Mouse (Mus musculus) heart, embryonic 16.5 days (tissue): ENCODE data around the gene Setd5. TPM values are rescaled to one million over a fixed set of nuclear protein-coding genes. Genes with fewer than 3 reads are reported as not detected.

Source experiments
- ATAC-seq: fragments of 200-750 bp; cut with Nextera tagmentation; replicated peaks from 2 replicates; pipeline ENCODE4 v1.8.0; 2017; ENCODE audit warnings: moderate number of reproducible peaks; ENCODE audit not compliant: insufficient read depth, low FRiP score; ENCODE audit errors: extremely low read depth
- H3K27ac ChIP-seq: fragments of 300-500 bp; sonication (generic); 2 replicates; pipeline ENCODE4 v1.5.1; 2014; ENCODE audit warnings: mild to moderate bottlenecking, low read length, control low read depth, moderate library complexity
- H3K27me3 ChIP-seq: fragments of 300-500 bp; sonication (generic); 2 replicates; pipeline ENCODE4 v1.6.1; 2014; ENCODE audit warnings: low read length, mixed read lengths; ENCODE audit not compliant: control insufficient read depth, insufficient read depth
- H3K36me3 ChIP-seq: fragments of 300-500 bp; sonication (generic); 2 replicates; pipeline ENCODE4 v1.6.1; 2014; ENCODE audit not compliant: control insufficient read depth, insufficient read depth
- H3K4me1 ChIP-seq: fragments of 300-500 bp; sonication (generic); 2 replicates; pipeline ENCODE4 v1.6.1; 2014; ENCODE audit warnings: low read length, mixed read lengths; ENCODE audit not compliant: control insufficient read depth, insufficient read depth
- H3K4me2 ChIP-seq: fragments of 300-500 bp; sonication (generic); 2 replicates; pipeline ENCODE4 v1.6.1; 2014; ENCODE audit warnings: low read depth, mild to moderate bottlenecking, control low read depth, low read length
- H3K4me3 ChIP-seq: fragments of 300-500 bp; sonication (generic); 2 replicates; pipeline ENCODE4 v1.5.1; 2014; ENCODE audit warnings: mild to moderate bottlenecking, control low read depth, low read length
- H3K9ac ChIP-seq: fragments of 300-500 bp; sonication (generic); 2 replicates; pipeline ENCODE4 v1.6.1; 2014; ENCODE audit warnings: low read length, control low read depth
- H3K9me3 ChIP-seq: fragments of 300-500 bp; sonication (generic); replicated peaks from 2 replicates; pipeline ENCODE4 v1.6.1; 2016; ENCODE audit warnings: low read length; ENCODE audit not compliant: control insufficient read depth
- WGBS: fragments of 180-500 bp; shearing (Covaris S2); extraction: QIAGEN DNeasy Blood & Tissue Kit; methylation state at CpG from one replicate; pipeline ENCODE4 v1.1.7; 2014; 5-methylcytosine and 5-hydroxymethylcytosine counted together
- polyA plus RNA-seq: library from polyadenylated mRNA; unstranded; fragments of >200 nt; fragmentation: Nextera tagmentation; extraction: Ambion mirVana; gene quantifications from 2 replicates; pipeline ENCODE4 v1.2.1, GENCODE M21; 2015

Setd5 gene
- polyA plus RNA-seq, 1 experiment from 2014 or later: 46.4 TPM

DNA sequence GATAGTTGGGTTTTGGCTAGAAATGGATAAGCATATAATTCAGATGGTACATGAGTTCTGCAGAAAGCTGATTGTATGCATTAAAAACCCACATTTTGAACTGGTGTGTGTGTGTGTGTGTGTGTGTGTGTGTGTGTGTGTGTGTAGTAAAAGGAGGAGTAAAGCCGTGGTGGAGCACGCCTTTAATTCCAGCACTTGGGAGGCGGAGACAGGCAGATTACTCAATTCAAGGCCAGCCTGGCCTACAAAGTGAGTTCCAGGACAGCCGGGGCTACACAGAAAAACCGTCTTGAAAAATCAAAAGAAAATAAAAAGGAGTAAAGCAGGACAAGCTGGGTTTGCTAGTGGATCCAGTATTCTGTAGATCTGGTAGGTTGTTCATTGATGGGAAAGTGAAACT is 20.5 kb downstream of the Setd5 start:
- H3K4me1 ChIP-seq: peaks cover 22% of the 10 kb centered on the region
- no peaks in the 10 kb centered on the region for H3K27me3 ChIP-seq
- H3K9ac ChIP-seq: no peak overlapping the region
- H3K4me2 ChIP-seq: no peak overlapping the region
- ATAC-seq: no peak
- no peak overlapping the region for H3K4me3 ChIP-seq
- 80% methylated on average over 5 of the region's 5 CpGs for WGBS
- H3K9me3 ChIP-seq: no peaks in the 10 kb centered on the region
- H3K27ac ChIP-seq: no peak overlapping the region
- H3K36me3 ChIP-seq: no peaks in the 10 kb centered on the region

DNA sequence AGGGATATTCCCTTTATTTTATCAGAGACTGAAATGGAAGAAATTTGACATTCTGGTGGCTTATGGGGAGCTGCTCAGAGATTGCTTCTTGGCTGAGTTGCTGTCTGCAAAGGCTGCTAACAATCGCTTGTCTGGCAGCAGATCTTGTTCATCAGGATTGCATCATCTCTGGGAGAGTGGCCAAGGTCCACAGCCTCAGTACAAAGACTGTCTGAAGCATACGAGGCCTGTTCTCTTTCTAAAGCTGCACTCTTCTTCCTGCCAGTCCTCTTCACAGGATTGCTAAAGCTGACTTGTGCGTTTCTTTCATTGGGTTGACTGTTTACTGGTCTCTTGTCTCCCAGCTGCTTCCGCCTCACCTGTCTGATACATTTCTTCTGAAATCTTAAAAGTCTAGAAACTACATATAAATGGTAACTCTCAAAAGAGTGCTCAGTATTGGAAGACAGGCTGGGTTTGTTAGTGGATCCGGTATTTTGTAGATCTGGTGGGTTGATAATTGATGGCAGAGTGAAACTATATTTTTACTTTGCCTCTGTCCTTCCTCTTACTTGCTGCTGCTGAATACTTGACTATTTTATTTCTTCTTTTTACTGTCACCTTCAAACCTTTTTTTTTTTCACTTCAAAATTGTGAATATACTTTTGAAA is 22.6 kb downstream of the Setd5 start:
- H3K27ac ChIP-seq: peak overlapping the region; percentile 80
- ATAC-seq: peak; percentile 76
- peaks cover 22% of the 10 kb centered on the region for H3K4me1 ChIP-seq
- WGBS: 16% methylated on average over 5 of the region's 5 CpGs
- peak overlapping the region; percentile 42 for H3K4me2 ChIP-seq
- H3K36me3 ChIP-seq: no peaks in the 10 kb centered on the region
- H3K9me3 ChIP-seq: no peaks in the 10 kb centered on the region
- H3K4me3 ChIP-seq: no peak overlapping the region
- no peaks in the 10 kb centered on the region for H3K27me3 ChIP-seq
- peak overlapping the region; percentile 29; the same call in 1 of the 2 replicates for H3K9ac ChIP-seq

DNA sequence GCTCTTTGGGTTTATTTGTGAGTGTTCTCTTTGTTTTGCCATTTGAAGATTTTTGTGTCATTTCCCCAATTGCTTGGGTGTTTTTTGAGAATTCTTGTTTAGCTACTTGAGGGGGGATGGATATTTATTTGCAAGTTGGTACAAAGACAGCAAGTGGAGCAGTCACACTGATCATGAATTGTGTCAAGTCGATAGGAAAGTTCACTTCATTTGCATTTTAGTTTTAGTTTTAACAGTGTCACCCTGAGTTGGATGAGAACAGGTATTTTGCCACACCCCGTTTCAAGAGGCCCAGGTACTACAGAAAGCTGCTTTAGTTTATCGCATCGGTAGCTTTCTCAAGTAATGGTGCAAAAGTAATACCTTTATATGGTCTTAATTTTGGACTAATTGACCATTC is 25.4 kb downstream of the Setd5 start:
- no peaks in the 10 kb centered on the region for H3K27me3 ChIP-seq
- WGBS: 86% methylated on average over 4 of the region's 4 CpGs
- H3K4me3 ChIP-seq: no peak overlapping the region
- no peak for ATAC-seq
- H3K9me3 ChIP-seq: no peaks in the 10 kb centered on the region
- H3K9ac ChIP-seq: no peak overlapping the region
- H3K36me3 ChIP-seq: peaks cover 4% of the 10 kb centered on the region; the same call in 1 of the 2 replicates
- H3K4me2 ChIP-seq: no peak overlapping the region
- H3K27ac ChIP-seq: no peak overlapping the region
- H3K4me1 ChIP-seq: peaks cover 16% of the 10 kb centered on the region

DNA sequence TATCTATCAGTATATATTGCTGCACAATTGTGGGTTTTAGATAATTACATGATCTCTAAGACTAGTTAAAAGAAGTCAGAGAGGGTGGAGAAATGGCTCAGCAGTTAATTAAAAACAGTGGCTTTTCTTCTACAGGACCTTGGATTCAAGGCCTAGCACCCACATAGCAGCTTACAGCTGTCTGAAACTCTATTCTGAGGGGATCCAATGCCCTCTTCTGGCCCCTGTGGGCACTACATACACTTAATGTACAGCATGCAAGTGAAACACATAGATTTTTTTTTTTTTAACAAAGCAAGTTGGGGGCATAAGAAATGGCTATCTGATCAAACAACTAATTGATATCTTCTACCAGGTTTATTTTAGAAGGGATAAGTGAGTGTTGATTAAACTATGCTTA is 26.6 kb downstream of the Setd5 start:
- Histone ChIP-seq H3K27ac (no peak overlapping the region), H3K4me1 (peaks cover 14% of the 10 kb centered on the region), H3K9ac (no peak overlapping the region), H3K4me2 (no peak overlapping the region), H3K27me3 (no peaks in the 10 kb centered on the region), H3K9me3 (no peaks in the 10 kb centered on the region), H3K36me3 (peaks cover 4% of the 10 kb centered on the region; the same call in 1 of the 2 replicates), H3K4me3 (no peak overlapping the region)
- no peak for ATAC-seq

DNA sequence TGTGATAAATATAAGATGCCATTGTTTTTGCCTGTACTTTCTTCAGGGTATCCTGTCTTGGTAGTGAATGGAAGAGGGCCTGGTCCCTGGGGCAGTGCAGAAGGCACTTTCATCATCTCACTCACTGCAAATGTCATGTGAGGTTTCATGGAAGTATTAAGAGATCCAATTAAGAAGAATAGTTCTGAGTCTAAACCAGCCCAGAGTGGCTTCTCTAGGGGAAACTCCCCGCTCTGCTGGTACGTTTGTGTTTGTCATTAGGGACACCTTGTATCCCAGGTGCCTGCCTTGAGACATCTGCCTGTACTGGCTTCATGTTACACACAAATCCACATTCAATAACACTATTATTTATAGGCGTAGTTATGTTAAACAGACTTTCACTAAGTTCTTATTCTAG is 32.2 kb downstream of the Setd5 start:
- H3K4me3 ChIP-seq: no peak overlapping the region
- peaks cover 29% of the 10 kb centered on the region for H3K36me3 ChIP-seq
- H3K27ac ChIP-seq: no peak overlapping the region
- no peaks in the 10 kb centered on the region for H3K4me1 ChIP-seq
- ATAC-seq: no peak
- no peaks in the 10 kb centered on the region for H3K9me3 ChIP-seq
- H3K4me2 ChIP-seq: no peak overlapping the region
- H3K27me3 ChIP-seq: no peaks in the 10 kb centered on the region
- H3K9ac ChIP-seq: no peak overlapping the region
- 85% methylated on average over 3 of the region's 3 CpGs for WGBS

DNA sequence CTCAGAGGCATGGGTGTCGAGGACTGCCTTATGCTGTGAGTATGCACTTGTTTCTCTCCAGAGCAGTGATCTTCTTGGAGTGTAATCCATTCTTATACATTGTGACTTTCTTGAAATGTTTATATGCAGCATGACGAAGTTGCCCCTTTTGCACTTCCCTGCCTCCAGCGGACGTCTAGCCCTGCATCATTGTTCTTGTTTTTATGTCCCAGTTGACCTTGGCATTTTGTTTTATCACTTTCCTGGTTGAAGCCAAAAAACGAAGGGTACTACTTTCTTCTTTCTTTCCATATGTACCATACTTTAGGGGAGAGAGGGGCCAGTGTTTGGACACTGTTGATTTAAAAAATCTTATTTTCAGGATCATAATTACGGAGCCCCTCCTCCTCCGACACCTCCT is 32.8 kb downstream of the Setd5 start:
- no peak overlapping the region for H3K4me3 ChIP-seq
- no peaks in the 10 kb centered on the region for H3K4me1 ChIP-seq
- WGBS: 81% methylated on average over 7 of the region's 7 CpGs
- H3K27ac ChIP-seq: no peak overlapping the region
- no peaks in the 10 kb centered on the region for H3K27me3 ChIP-seq
- no peak overlapping the region for H3K9ac ChIP-seq
- no peaks in the 10 kb centered on the region for H3K9me3 ChIP-seq
- H3K36me3 ChIP-seq: peaks cover 33% of the 10 kb centered on the region
- ATAC-seq: no peak
- no peak overlapping the region for H3K4me2 ChIP-seq

DNA sequence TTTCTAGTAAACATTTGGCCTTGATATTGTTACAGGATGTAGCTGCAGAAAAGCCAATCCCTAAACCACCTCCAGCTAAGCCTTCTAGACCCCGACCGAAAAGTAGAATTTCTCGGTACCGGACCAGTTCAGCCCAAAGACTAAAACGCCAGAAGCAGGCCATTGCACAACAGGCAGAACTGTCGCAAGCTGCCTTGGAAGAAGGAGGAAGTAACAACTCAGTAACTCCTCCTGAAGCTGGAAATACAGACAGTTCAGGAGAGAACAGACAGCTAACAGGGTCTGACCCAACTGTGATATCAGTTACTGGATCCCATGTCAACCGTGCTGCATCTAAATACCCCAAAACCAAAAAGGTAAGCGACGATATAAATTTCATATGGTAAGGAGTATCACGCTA is 43.6 kb downstream of the Setd5 start:
- Histone ChIP-seq H3K9ac (no peak overlapping the region), H3K4me3 (no peak overlapping the region), H3K27me3 (no peaks in the 10 kb centered on the region), H3K9me3 (no peaks in the 10 kb centered on the region), H3K4me2 (no peak overlapping the region), H3K36me3 (peaks cover 64% of the 10 kb centered on the region), H3K27ac (no peak overlapping the region), H3K4me1 (peaks cover 3% of the 10 kb centered on the region; the same call in 1 of the 2 replicates)
- WGBS: 92% methylated on average over 10 of the region's 10 CpGs
- ATAC-seq: no peak

DNA sequence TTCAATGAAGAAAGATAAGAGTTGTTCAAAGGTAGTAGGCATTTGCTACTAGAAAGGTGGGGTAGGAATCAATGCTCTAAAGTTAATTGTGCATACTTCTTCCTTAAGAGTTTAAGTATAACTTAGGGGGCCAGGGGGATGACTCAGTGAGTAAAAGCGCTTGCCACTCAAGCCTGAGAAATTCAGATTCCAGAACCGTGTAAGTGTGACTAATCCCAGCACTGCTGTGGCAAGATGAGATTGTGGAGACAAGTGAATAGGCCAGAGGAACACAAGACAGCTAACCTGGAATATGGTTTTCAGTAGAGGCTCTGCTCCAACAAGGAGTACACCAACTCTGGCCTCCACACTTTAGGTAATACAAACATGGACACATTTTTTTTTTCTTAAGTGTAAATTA is 56.2 kb downstream of the Setd5 start:
- no peak overlapping the region for H3K4me3 ChIP-seq
- no peaks in the 10 kb centered on the region for H3K27me3 ChIP-seq
- 62% methylated on average over 2 of the region's 2 CpGs for WGBS
- no peak overlapping the region for H3K4me2 ChIP-seq
- no peaks in the 10 kb centered on the region for H3K9me3 ChIP-seq
- no peak overlapping the region for H3K27ac ChIP-seq
- H3K4me1 ChIP-seq: no peaks in the 10 kb centered on the region
- H3K9ac ChIP-seq: no peak overlapping the region
- H3K36me3 ChIP-seq: peaks cover 22% of the 10 kb centered on the region
- ATAC-seq: no peak

DNA sequence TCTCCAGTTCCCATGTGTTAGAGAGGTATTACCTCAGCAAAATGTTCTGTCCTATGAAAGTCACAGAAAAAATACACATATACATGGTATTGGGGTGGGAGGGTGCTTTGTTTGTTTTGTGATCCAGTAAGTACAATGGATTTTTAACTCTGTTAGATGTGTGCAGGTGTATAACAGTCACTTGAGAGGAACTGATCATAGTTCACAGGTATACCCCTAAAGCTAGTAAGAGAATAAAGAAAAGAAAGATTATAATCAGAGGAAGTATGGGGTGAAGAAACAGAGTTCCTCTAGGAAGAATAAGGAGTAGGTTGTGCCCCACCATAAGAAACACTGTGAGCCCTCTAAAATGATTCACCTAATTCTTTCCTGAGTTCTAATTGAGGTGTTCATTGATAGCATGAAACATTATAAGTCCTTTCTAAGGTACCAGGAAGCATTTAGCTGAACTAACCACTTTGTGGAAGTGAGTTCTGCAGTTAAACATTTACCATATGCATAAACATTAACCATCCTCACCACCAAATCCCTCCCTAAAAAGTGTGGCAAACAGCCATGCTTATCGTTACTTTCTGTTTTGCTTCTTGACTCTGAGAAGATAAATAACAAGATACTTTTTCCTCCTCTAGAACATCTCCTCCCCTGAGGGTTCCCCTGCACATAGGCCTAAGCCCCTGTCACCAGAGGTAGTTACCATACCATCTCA is 64.4 kb downstream of the Setd5 start:
- no peaks in the 10 kb centered on the region for H3K9me3 ChIP-seq
- H3K27me3 ChIP-seq: no peaks in the 10 kb centered on the region
- no peak for ATAC-seq
- no peak overlapping the region for H3K4me3 ChIP-seq
- peaks cover 37% of the 10 kb centered on the region for H3K36me3 ChIP-seq
- H3K4me2 ChIP-seq: no peak overlapping the region
- WGBS: 68% methylated on average over 1 of the region's 1 CpGs
- no peaks in the 10 kb centered on the region for H3K4me1 ChIP-seq
- no peak overlapping the region for H3K27ac ChIP-seq
- no peak overlapping the region for H3K9ac ChIP-seq
